Mouse (Mus musculus): ENCODE results near the gene Cdr2. TPM values are rescaled to one million over a fixed set of nuclear protein-coding genes. Genes with fewer than 3 reads are reported as not detected.
"Not testable (repeated sequence)": the region's sequence is repeated elsewhere in the genome, so short reads cannot be mapped to it uniquely, and the experiment has no call there.

The Cdr2 gene
- polyA plus RNA-seq (2016; fragmentation: Nextera tagmentation; extraction: Ambion mirVana), result 12.0 and 13.7 TPM in 2 replicates

- DNase-seq (ENCODE audit: low spot score), result peak; percentile 94
- Histone ChIP-seq H3K4me3 (peak within 1 kb of the TSS; percentile 94), H3K36me3 (no peaks in the 10 kb centered on the region), H3K27ac (replicated peaks) (peak within 1 kb of the TSS; percentile 95), H3K4me1 (peaks cover 36% of the 10 kb centered on the region), H3K9me3 (replicated peaks) (no peaks in the 10 kb centered on the region), H3K27me3 (ENCODE audit: low read depth, poor library complexity, severe bottlenecking) (no peaks in the 10 kb centered on the region)
- under 1% methylated on average over 46 of the region's 46 CpGs for WGBS
These were observed at the start of gene Cdr2, which contains the start of gene Mfsd13b for GRCm38 (mm10) chr7:120982200-120982841. Cdr2 (minus strand) TSS chr7:120982312. Mfsd13b (plus strand) TSS chr7:120982509.

DNA sequence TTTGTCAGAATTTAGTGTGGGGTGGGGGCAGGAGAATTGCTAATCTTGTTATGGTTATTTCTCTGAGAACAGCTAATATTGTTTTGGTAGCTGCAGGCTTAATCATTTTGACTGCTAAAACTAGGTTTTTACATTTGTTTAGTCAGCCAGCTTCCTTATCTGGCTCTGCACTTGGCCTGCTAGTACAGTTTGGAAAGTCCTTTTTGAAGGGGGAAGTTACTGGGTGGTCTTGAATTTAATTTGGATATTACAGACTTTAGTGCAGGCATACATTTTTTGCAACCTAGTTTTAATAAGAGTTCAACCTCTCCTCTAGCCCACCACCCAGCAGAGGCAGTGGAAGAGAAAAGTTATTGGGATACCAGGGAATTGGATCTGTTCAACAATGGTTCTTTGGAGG lies 47.8 kb upstream of the Cdr2 start:
- H3K4me3 ChIP-seq; H3K27ac ChIP-seq (replicated peaks); H3K36me3 ChIP-seq; H3K9me3 ChIP-seq (replicated peaks); DNase-seq (ENCODE audit: low spot score); H3K4me1 ChIP-seq: not testable (repeated sequence)
- peaks cover 23% of the 10 kb centered on the region for H3K27me3 ChIP-seq (ENCODE audit: low read depth, poor library complexity, severe bottlenecking)

GRCm38 (mm10) chr7:121026300-121026699 lies 44.2 kb upstream of the Cdr2 start:
- no peak overlapping the region for H3K27ac ChIP-seq (replicated peaks)
- H3K9me3 ChIP-seq (replicated peaks), result no peaks in the 10 kb centered on the region
- 72% methylated on average over 3 of the region's 3 CpGs for WGBS
- H3K4me3 ChIP-seq, result no peak overlapping the region
- no peak for DNase-seq (ENCODE audit: low spot score)
- no peaks in the 10 kb centered on the region for H3K4me1 ChIP-seq
- no peaks in the 10 kb centered on the region for H3K36me3 ChIP-seq
- peaks cover 9% of the 10 kb centered on the region; the same call in 1 of the 2 replicates for H3K27me3 ChIP-seq (ENCODE audit: low read depth, poor library complexity, severe bottlenecking)

DNA sequence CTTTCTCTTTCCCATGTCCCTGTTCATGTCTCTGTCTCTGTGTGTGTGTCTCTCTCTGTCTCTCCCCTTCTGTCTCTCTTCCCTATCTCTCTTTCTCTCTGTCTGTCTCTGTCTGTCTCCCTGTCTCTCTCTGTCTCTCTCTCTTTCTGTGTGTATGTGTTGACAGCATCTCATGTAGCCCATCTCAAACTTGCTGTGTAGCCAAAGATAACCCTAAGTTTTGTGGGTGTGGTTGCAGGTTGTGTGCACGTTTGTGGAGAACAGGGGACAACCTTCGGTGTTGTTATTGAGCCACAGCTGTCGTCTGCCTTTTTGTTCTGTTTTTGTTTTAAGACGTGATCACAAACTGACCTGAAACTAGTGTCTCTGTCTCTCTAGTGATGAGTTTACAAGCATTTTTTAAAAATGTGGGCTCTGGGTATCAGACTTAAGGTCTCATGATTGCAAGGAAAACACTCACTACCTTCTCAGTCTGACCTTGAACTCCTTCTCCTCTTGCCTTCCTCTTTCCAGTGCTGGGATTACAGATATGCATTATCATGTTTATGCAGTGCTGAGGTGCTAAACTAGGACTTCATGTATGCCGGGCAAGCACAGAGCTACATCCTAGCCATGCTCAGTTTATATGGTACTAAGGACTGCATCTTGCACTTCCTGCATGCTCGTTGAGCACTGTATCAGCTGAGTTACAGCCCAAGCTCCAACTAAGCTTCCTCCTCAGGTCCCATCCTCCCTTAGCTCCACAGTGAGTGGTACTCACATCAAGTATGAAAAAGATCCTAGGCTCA lies 43.3 kb upstream of the Cdr2 start:
- H3K27me3 ChIP-seq (ENCODE audit: low read depth, poor library complexity, severe bottlenecking), result peaks cover 4% of the 10 kb centered on the region; the same call in 1 of the 2 replicates
- H3K27ac ChIP-seq (replicated peaks), result no peak overlapping the region
- WGBS, result 80% methylated on average over 6 of the region's 6 CpGs
- no peaks in the 10 kb centered on the region for H3K9me3 ChIP-seq (replicated peaks)
- DNase-seq (ENCODE audit: low spot score), result no peak
- H3K4me3 ChIP-seq, result no peak overlapping the region
- H3K4me1 ChIP-seq, result no peaks in the 10 kb centered on the region
- no peaks in the 10 kb centered on the region for H3K36me3 ChIP-seq

DNA sequence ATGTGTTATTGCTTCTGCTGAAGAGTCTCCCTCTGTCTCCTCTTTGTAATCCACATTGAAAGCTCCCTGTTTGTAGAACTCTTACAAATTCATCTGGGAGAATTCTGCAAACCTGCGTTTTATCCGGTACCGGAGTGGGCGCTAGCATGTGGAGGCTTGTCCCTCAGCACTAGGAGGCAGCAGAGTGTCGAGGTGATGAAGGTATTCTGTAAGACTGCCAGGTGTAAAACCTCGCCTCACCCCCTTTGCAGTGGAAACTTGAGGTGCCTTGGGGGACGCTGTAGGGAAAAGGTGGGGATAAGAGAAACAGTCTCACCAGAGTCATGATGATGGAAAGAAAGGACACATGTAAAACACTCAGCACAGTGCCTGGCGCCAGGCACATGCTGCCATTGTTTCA lies 38.2 kb upstream of the Cdr2 start:
- Histone ChIP-seq H3K4me3 (no peak overlapping the region), H3K9me3 (replicated peaks) (no peaks in the 10 kb centered on the region), H3K27ac (replicated peaks) (no peak overlapping the region), H3K36me3 (no peaks in the 10 kb centered on the region), H3K27me3 (ENCODE audit: low read depth, poor library complexity, severe bottlenecking) (no peaks in the 10 kb centered on the region), H3K4me1 (no peaks in the 10 kb centered on the region)
- DNase-seq (ENCODE audit: low spot score), result no peak
- WGBS, result 40% methylated on average over 8 of the region's 8 CpGs

DNA sequence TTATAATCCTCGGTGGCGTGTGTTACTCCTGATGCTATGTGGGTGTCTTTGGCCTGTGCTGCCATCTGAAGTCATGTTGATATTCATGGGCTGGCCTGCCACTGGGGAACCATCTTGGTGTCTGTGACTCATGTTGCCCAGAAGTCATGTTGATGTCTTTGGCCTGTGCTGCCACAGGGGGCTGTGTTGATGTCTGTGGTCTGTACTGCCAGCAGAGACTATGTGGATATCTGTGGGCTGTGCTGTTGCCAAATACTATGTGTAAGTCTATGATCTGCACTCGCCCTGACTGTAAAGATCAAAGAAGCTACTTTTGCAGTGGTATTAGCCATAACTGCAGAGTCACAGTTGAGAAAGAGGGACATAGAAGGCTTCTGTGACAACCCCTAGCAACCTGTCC lies 36.7 kb upstream of the Cdr2 start:
- H3K4me1 ChIP-seq, result no peaks in the 10 kb centered on the region
- no peak overlapping the region for H3K4me3 ChIP-seq
- no peak for DNase-seq (ENCODE audit: low spot score)
- no peaks in the 10 kb centered on the region for H3K9me3 ChIP-seq (replicated peaks)
- 82% methylated on average over 3 of the region's 3 CpGs for WGBS
- no peaks in the 10 kb centered on the region for H3K36me3 ChIP-seq
- no peak overlapping the region for H3K27ac ChIP-seq (replicated peaks)
- no peaks in the 10 kb centered on the region for H3K27me3 ChIP-seq (ENCODE audit: low read depth, poor library complexity, severe bottlenecking)

DNA sequence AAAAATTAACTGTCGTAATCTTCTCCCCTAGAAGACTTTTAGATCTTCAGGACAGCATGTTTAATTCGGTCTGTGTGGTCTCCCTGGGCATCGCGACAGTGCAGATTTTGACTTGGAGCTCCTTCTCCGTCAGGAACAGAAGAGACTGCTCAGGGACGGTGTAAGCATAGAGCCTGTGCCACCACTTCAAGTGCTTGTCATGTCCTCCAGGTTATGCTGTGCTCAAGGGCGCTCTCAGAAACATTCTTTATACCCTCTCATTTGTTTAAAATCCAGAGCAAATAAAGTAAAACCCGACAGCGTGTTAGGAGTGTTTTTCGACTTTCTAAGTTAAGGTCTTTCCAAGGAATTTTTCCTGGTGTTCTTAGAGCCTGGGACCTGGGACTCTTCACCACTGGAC lies 32.4 kb upstream of the Cdr2 start:
- Histone ChIP-seq H3K4me1 (no peaks in the 10 kb centered on the region), H3K27me3 (ENCODE audit: low read depth, poor library complexity, severe bottlenecking) (no peaks in the 10 kb centered on the region), H3K4me3 (no peak overlapping the region), H3K36me3 (no peaks in the 10 kb centered on the region), H3K9me3 (replicated peaks) (no peaks in the 10 kb centered on the region), H3K27ac (replicated peaks) (no peak overlapping the region)
- WGBS, result 87% methylated on average over 10 of the region's 10 CpGs
- DNase-seq (ENCODE audit: low spot score), result no peak

DNA sequence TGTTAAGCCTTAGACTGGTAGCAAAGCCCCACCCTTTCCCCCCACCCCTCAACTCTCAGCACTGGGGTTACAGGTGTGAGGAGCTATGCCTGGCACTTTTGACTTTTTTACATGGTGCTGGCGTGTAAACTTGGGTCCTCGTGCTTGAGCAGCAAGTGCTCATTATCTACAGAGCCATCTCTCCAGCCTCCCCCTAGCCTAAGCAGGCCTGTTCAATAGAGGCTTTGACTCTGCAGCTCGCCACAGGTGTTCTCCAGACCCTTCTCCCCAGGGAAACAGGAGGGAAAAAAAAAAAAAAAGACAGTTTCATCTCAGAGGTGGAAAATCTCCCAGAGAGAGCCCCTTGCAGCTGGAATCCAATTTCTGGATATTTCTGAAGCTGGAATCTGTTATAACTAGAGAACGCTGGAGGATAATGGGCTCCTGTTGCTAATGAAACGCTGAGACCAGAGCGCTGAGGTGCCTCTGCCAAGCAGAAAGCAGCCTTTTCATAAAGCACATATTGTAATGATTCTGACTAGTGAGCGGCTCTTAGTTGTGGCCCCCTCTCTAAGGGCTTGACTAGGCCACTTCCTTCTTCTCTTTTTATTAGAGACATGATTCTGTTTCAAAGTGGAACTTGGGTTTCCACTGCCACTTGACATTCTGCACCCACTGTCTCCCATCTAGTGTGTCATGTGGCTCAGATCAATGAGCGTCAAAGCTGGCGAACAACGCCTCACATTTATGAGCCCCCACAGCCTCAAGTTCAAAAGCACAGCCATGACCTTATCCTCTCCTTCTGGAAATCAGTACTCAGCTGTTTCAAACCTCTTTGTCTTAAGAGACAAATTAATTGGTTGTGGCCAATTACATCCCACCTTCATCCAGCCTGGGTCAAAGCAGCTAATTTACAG lies 29.9 kb upstream of the Cdr2 start:
- 81% methylated on average over 10 of the region's 10 CpGs for WGBS
- H3K36me3 ChIP-seq, result no peaks in the 10 kb centered on the region
- no peaks in the 10 kb centered on the region for H3K4me1 ChIP-seq
- no peak overlapping the region for H3K4me3 ChIP-seq
- no peak overlapping the region for H3K27ac ChIP-seq (replicated peaks)
- H3K27me3 ChIP-seq (ENCODE audit: low read depth, poor library complexity, severe bottlenecking), result no peaks in the 10 kb centered on the region
- H3K9me3 ChIP-seq (replicated peaks), result no peaks in the 10 kb centered on the region
- DNase-seq (ENCODE audit: low spot score), result no peak

DNA sequence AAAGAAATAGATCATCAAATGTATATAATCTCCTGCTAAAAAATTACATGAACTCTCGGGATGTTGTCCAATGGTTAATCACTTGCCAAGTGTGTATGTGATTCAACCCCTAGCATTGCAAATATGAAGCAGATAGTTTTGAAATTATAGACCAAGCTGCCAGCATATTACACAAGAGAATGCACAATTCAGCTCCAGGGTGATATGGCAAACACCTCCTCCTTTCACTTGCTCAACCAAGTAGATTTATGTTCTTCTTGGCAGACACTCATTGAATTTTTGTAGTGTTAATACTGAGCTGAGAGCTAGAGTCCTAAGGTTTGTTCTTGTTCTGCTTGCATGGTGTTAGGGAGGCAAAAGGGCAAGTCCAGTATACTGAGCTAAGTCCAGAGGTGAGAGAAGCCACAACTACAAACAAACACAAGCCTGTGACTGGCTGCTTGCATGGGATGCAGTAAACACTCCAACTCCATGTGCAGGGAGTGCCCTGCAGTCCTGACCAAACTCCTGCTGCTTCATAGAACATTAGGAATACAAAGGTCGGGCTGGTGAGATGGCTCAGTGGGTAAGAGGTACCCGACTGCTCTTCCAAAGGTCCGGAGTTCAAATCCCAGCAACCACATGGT lies 21.8 kb upstream of the Cdr2 start:
- Histone ChIP-seq H3K4me3 (no peak overlapping the region), H3K27me3 (ENCODE audit: low read depth, poor library complexity, severe bottlenecking) (no peaks in the 10 kb centered on the region), H3K27ac (replicated peaks) (no peak overlapping the region), H3K4me1 (no peaks in the 10 kb centered on the region), H3K36me3 (no peaks in the 10 kb centered on the region), H3K9me3 (replicated peaks) (no peaks in the 10 kb centered on the region)
- DNase-seq (ENCODE audit: low spot score), result no peak
- WGBS, result 80% methylated on average over 4 of the region's 4 CpGs

GRCm38 (mm10) chr7:121002407-121002928 lies 20.4 kb upstream of the Cdr2 start:
- H3K36me3 ChIP-seq, result no peaks in the 10 kb centered on the region
- DNase-seq (ENCODE audit: low spot score), result no peak
- no peak overlapping the region for H3K4me3 ChIP-seq
- WGBS, result 92% methylated on average over 5 of the region's 5 CpGs
- H3K27ac ChIP-seq (replicated peaks), result no peak overlapping the region
- H3K4me1 ChIP-seq, result no peaks in the 10 kb centered on the region
- H3K27me3 ChIP-seq (ENCODE audit: low read depth, poor library complexity, severe bottlenecking), result no peaks in the 10 kb centered on the region
- H3K9me3 ChIP-seq (replicated peaks), result no peaks in the 10 kb centered on the region

DNA sequence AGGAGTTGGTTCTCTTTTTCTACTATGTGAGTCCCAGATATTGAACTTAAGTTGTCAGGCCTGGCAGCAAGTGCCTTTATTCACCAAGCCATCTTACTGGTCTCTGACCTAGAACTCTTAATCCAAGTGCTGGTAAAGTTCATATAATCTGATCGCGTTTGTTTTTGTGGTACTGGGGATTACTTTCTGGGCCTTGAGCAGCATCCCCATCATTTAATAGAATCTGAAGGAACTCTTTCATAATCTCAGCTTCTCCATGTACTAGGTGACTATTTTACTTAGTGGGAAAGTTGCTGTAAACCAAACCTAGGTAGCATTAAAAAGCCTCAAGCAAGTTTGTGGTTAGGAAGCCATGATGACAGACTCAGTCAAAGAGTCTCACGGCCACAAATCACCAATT lies 19.8 kb upstream of the Cdr2 start:
- no peaks in the 10 kb centered on the region for H3K9me3 ChIP-seq (replicated peaks)
- no peak overlapping the region for H3K4me3 ChIP-seq
- H3K4me1 ChIP-seq, result no peaks in the 10 kb centered on the region
- H3K27ac ChIP-seq (replicated peaks), result no peak overlapping the region
- 81% methylated on average over 3 of the region's 3 CpGs for WGBS
- no peaks in the 10 kb centered on the region for H3K36me3 ChIP-seq
- no peak for DNase-seq (ENCODE audit: low spot score)
- H3K27me3 ChIP-seq (ENCODE audit: low read depth, poor library complexity, severe bottlenecking), result no peaks in the 10 kb centered on the region
